Mouse (Mus musculus): Measurements from ENCODE around the gene Slc25a17.

The Slc25a17 gene

DNA sequence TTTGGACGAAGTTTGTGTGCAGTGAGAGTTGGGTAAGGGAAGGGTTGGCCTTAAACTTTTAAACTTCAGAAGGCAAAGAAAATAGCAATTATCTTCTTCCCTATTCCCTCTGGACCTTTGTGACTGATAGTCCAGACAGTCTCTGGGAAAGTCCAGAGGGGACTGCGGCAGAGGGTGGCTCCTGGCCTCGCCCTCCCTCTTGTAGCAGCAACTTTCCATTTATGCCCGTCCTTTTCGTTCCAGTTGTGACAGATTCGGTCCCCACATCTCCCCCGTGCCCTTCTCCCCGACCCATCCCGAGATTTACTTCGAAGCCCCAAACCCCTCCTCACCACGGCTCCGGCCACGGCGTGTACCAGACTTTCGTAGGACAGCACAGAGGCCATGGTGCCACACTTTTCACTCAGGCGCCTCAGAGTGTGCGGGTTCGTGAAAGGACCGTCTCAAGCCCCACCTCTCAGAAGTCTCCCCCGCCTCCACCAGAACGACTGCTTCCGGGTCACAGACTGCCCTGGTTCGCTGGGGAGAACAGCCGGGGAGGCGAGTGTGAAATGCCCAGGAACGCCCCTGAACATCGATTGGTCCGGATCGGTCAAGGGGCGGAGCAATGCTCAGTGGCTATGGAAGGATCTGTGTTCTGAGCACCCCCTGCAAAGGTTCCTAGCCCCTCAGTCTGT, at the start of gene Slc25a17:
Gene Slc25a17, minus strand, starts transcription at position 468 of the 677 bp plus-strand sequence.
- peak; percentile 80 to 94 for DNase-seq (ENCODE audit: low spot score in 2 of 2)

GRCm38 (mm10) chr15:81408199-81408598, 47.6 kb upstream of the Slc25a17 start, which contains the start of gene Dnajb7:
TSS of gene Dnajb7 (minus strand) at chr15:81408299.
- DNase-seq (ENCODE audit: low spot score in 2 of 2): no peak

DNA sequence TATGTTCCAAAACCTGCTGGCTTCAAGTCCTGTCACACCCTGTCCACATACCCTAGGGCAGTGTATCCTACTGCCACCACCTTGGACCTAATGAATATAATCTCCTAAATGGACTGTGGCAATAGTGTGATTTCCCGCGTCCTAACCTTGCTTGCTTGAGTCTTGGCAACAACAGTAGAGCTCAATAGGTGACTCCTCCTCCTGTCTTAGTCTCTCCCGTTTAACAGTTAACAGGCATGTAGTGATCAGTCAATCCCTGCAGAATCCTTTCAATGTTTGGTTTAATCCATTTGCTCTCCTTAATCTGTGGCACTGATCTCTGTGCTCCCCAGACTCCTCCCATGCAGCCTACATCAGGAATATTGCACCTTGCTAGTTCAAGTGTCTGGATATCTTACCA, 44.4 kb upstream of the Slc25a17 start:
- DNase-seq (ENCODE audit: low spot score in 2 of 2): no peak

DNA sequence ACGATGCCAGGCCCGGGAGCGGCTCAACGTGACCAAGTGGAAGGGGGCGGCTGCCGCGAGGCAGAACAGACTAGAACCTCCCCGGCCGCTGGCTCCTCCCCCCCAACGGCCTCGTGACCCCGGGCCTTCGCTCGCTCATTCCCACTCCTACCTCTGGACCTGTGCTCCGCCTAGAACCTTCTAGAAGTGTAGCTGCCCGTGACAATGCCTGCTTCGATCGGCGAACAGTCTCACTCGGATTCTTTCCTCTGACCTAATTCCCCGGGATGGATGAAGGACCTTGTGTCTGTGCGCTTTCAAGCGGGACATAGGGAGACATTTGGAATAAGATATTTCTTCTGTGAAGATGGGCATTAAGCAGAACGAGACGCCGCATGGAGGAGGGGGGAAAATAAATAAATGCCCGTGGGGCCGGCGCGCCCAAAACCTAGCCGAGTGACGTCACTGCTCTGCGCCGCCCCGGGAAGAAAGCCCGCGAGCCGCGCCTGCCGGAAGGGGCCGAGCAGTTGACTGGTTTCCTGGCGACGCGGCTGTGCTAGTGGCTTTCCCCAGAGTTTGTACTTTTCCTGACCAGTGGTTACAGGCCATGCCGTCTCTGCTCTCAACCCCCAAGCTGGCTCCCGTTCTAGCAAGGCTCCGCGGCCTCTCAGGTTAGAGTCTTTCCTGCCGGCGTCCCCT, 39.2 kb upstream of the Slc25a17 start, which contains the start of the genes St13 and Xpnpep3:
Gene St13, minus strand, starts transcription at position 440 of the 678 bp plus-strand sequence.
Gene Xpnpep3, plus strand, starts transcription at position 501 of the 678 bp plus-strand sequence.
- peak; percentile 95 to 97 for DNase-seq (ENCODE audit: low spot score in 2 of 2)

DNA sequence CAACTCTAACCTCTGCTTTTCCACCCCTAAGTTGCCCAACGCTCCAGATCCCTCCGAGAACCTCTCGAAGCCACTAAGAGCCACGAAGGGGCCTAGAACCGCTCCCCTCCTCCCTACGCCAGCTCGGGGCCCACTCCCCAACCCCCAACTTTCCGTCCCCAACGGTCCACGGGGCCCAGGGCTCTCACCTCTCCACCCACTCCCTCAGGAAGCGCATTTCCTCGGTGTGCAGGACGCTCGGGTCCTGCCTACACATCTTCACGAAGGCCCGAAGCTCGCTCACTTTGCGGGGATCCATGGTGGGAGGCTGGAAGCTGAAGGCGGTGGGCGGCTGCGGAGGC, 38.7 kb upstream of the Slc25a17 start:
- no peak for DNase-seq (ENCODE audit: low spot score in 2 of 2)

DNA sequence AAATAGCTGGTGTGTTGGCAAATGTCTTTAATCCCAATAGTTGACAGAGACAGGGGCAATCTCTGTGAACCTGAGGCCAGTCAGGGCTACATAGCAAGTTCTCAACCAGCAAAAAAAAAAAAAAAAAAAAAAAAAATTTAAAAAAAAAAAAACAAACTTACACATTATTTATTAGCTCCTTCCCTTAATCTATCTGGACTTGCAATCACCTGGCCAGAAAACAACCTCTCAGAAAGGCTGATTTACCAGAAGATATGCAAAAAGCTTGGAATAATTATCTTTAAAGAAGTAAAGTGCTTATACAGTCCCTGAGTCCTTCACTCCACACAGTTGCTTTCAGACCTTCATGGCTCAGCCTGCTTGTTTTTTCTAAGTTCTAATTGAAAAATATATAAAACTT, 37.6 kb upstream of the Slc25a17 start:
- no peak for DNase-seq (ENCODE audit: low spot score in 2 of 2)

DNA sequence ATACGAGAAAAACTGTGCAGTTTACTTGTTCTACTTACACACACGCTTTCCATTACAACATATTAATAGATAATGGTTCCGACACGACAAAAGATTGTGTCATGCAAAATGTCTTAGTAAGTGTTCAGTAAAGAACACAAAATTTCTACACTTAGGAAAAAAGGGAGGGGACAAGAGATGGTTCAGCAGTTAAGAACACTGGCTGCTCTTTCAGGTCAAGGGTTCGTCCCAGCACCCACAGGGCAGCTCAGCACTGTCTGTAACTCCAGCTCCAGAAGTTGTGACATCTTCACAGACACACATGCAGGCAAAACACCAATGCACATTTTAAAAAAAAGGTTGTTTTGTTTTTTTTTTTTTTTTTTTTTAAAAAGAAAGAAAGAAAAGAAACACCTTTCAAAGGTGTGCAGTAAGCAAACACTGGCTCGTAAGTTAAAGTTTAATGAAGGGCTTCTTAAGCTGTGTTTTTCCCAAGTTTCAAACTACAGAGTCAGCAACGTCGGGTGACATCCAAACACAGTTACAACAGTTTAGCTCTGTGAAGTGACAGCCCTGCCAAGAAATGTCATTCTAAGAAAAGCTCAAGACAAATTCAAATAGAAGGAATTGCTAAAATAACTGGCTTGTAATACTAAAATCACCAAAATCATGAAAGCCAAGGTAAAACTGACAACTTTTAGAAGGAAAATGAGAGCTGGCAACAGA, 33.8 kb upstream of the Slc25a17 start:
- DNase-seq (ENCODE audit: low spot score in 2 of 2): no peak

DNA sequence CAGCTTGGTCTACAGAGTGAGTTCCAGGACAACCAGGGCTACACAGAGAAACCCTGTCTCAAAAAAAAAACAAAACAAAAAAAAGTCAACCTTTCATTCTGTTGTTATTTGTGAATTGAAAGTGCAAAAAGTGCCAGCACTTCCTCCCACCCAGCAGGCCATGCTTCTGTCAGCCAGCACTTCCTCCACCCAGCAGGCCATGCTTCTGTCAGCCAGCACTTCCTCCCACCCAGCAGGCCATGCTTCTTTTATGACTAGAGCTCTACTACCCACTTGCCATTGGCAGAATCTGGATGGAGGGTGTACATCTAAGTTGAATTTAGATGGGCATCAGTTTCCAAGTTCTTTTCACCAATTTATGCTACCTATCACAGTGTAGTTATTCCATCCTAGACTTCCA, 32.4 kb upstream of the Slc25a17 start:
- DNase-seq (ENCODE audit: low spot score in 2 of 2): no peak

- DNase-seq (ENCODE audit: low spot score in 2 of 2): no peak
Measured at GRCm38 (mm10) chr15:81386327-81386726, 25.7 kb upstream of the Slc25a17 start.

- no peak for DNase-seq (ENCODE audit: low spot score in 2 of 2)
Measured at GRCm38 (mm10) chr15:81378845-81379244, 18.2 kb upstream of the Slc25a17 start.

DNA sequence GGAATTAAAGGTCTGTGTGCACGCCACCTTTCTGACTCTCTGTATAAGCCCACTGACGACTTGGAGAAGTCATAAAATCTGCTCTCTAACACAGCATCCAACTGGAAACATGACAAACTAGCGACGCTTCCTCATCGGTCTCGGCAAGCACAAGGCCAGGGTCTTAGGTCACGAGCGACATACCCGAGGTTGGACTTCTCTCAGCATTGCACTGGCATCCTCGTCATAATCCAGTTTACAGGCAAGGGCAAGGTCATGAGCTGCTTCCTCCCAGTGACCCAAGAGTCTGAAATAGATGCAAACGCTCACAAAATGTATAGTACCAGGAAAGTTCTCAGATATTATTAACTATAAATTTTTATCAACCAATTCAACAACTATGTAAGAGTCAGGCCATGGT, 14.0 kb upstream of the Slc25a17 start:
- DNase-seq (ENCODE audit: low spot score in 2 of 2): no peak

GRCm38 (mm10) chr15:81370356-81370755, 9.7 kb upstream of the Slc25a17 start:
- no peak for DNase-seq (ENCODE audit: low spot score in 2 of 2)

- DNase-seq (ENCODE audit: low spot score in 2 of 2): no peak
Measured at GRCm38 (mm10) chr15:81368601-81369000, 8.0 kb upstream of the Slc25a17 start.

GRCm38 (mm10) chr15:81366241-81366640, 5.6 kb upstream of the Slc25a17 start:
- no peak for DNase-seq (ENCODE audit: low spot score in 2 of 2)

- no peak for DNase-seq (ENCODE audit: low spot score in 2 of 2)
Measured at GRCm38 (mm10) chr15:81365246-81365645, 4.6 kb upstream of the Slc25a17 start.

GRCm38 (mm10) chr15:81364271-81364670, 3.7 kb upstream of the Slc25a17 start:
- no peak for DNase-seq (ENCODE audit: low spot score in 2 of 2)

GRCm38 (mm10) chr15:81362501-81362900, 1.9 kb upstream of the Slc25a17 start:
- DNase-seq (ENCODE audit: low spot score in 2 of 2): no peak

GRCm38 (mm10) chr15:81361417-81362015, 904 bp upstream of the Slc25a17 start:
- no peak for DNase-seq (ENCODE audit: low spot score in 2 of 2)

DNA sequence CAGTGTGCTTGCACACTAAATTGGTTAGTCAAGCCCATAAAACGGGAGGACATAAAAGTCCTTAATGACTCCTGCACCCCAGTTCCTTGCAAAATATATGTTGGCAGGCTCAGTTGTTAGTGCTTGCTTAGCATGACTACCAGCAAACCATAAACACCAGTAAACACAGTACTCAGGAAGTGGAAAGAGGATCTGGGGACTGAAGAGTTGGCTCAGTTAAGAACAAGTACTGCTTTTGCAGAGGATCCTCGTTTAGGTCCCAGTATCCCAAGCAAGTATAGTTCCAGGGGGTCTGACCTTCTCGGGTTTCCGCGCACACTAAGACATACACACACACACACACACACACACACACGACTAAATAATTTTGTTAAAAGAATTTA, 401 bp upstream of the Slc25a17 start:
- no peak for DNase-seq (ENCODE audit: low spot score in 2 of 2)

DNA sequence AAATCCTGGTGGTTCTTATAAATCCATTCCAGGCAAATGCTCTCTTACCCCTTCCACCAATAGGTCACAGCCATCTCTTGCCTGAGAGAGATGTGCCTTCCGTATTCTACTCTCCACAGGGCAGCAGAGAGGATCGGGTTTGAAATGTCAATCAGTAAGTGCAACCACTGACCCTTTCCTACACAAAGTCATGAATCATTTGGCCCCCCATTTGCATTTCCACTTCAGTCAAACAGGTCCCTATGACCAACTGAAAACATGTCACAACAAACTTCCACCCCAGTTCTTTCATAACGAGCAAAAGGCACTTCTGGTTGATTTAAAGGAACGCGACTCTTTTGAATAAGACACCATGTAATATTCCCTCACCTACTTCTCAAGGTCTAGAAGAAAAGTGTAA, 1.2 kb downstream of the Slc25a17 start:
- no peak for DNase-seq (ENCODE audit: low spot score in 2 of 2)

DNA sequence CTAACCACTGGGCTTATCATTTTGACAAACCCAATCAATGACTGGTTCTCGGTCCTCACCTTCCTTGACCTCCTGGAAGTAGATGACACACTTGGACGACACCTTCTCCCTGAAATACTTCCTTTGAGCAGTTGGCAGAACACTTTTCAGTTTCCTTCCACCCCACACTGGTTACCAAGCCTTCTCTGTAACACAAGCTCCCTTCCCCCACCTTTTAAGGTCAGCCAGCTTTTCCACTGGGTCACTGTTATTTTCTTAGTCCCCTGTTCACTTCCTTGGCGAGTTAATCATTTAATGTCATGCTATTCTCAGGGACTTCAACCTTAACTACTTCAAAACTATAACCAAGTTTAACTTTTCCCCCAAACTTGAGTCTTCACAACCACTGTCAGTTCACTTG, 1.7 kb downstream of the Slc25a17 start:
- no peak for DNase-seq (ENCODE audit: low spot score in 2 of 2)

DNA sequence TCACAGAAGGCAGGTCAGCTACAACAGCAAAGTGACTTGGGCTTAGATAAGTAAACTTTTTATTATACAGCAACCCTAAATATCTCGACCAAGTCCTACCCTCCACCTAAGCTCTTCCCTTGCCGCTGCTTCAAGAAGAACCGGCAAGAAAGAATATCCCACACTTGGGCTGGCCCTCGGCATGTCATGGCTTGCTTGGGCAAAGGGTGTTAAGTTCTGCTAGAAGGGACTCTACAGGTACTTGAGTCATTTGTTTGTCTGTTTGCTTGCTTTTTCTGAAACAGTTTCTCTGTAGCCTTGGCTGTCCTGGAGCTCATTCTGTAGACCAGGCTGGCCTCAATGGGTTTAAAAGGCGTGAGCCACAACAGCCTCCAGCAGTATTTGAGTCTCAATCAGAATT, 3.7 kb downstream of the Slc25a17 start:
- peak; percentile 47 to 59 for DNase-seq (ENCODE audit: low spot score in 2 of 2)
